Mouse (Mus musculus) naive thymus-derived CD4-positive, alpha-beta T cell, adult 2 months (primary cell): ENCODE data around the gene Gm13290.
"Not testable (repeated sequence)": the region's sequence is repeated elsewhere in the genome, so short reads cannot be mapped to it uniquely, and the experiment has no call there.

ENCODE experiments used
- DNase-seq: peaks from one replicate; pipeline ENCODE4 v3.0.0-alpha.2; 2011; ENCODE audit warnings: low read depth

Gene Gm13290

GRCm38 (mm10) chr4:88773534-88773933 is at the start of gene Gm13290:
Gene Gm13290, plus strand, starts transcription at chr4:88773834.
- not testable (repeated sequence) for DNase-seq

- DNase-seq: no peak
Measured at GRCm38 (mm10) chr4:88726727-88727126, 46.9 kb upstream of the Gm13290 start.

DNA sequence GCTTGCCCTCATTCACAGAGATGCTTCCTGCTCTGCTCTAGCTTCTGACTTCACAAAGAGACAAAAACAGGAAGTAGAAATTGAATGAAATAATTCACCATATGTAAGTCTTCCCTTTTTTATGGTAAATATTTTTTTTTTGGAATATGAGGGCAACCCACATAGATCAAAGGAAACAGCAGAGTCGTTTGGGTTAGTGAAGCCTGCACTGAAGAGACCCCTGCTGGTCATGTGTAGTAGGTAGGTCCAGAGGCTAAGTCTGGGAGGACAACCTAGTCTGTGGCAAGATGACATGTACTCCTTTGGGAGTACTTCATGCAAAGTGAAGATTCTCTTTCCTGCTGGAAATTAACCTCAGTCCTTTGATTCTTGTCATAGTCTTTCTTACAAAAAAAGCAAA is 46.3 kb upstream of the Gm13290 start:
- DNase-seq: peak; percentile 78

DNA sequence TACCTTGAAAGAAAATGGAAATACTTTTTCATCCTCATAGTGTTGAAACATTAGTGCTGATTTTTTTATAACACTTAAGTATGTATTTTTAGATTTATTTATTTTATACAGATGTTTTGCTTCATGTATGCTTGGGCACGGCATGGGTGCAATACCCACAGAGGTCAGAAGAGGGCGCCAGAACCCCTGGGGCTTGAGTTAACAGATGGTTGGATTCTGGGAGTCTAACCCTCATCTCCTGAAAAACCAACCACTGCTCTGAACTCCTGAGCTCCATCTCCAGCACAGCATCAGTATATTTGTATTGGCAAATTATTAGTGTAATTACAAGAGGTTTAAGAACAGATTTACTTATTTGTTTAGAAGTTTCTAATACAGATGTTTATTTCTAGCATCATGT is 35.2 kb upstream of the Gm13290 start:
- DNase-seq: peak; percentile 90

GRCm38 (mm10) chr4:88739036-88739435 is 34.6 kb upstream of the Gm13290 start:
- DNase-seq: no peak

GRCm38 (mm10) chr4:88741426-88741825 is 32.2 kb upstream of the Gm13290 start:
- DNase-seq: no peak

DNA sequence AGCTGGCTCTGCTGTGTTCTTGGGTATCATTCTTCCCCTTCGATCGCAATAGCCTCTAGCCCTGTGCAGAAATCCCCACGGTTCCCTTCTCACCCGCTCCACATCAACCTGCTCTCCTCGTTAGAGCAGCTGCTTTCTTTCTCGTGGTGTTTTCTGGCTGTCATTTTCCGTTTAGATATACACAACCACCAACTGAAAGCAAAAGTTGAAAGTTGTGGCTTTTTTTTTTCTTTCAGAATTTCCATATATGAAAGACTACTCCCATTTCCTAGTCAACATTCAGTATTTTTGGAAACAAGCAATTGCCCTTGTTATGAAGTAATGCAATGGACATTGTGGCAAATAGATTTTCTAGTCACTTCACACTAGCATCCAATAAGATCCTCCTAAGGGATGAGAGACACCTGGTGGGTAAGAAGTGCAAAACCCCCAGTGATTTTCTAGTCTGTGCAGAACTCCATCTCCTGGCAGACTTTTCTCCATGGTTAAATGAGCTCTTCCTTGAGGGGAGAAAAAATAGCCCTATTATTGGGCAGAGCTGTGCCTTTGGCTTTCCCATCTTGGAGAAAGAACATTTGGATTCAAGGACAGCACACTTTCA is 30.8 kb upstream of the Gm13290 start:
- DNase-seq: no peak

- peak; percentile 41 for DNase-seq
Measured at GRCm38 (mm10) chr4:88744207-88744606, 29.4 kb upstream of the Gm13290 start.

DNA sequence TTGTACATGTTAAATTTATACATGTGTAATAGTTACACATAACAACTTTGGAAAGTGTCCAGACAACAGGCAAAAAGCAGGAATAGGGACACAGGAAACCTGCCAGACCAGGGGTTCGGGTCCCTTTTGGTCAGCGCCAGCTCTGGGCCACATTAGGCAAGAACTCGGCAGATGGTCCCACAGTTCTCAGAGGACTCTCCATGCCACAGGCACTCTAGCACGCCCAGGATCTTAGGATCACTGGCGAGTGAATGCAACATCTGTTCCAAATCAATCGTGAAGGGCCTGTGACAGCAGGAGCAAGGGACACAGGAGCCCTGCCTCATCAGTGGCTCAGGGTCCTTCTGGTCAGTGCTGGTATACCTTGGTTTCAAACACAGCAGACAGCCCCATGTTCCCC is 23.7 kb upstream of the Gm13290 start:
- no peak for DNase-seq

- DNase-seq: not testable (repeated sequence)
Measured at GRCm38 (mm10) chr4:88754818-88755340, 18.8 kb upstream of the Gm13290 start, which contains the start of gene Gm13271. Gene Gm13271, plus strand, starts transcription at chr4:88754868.

- peak; percentile 80 for DNase-seq
Measured at GRCm38 (mm10) chr4:88756581-88757513, 16.8 kb upstream of the Gm13290 start.

- DNase-seq: peak; percentile 93
Measured at GRCm38 (mm10) chr4:88757628-88758031, 16.0 kb upstream of the Gm13290 start.

- DNase-seq: not testable (repeated sequence)
Measured at GRCm38 (mm10) chr4:88758751-88759150, 14.9 kb upstream of the Gm13290 start.

DNA sequence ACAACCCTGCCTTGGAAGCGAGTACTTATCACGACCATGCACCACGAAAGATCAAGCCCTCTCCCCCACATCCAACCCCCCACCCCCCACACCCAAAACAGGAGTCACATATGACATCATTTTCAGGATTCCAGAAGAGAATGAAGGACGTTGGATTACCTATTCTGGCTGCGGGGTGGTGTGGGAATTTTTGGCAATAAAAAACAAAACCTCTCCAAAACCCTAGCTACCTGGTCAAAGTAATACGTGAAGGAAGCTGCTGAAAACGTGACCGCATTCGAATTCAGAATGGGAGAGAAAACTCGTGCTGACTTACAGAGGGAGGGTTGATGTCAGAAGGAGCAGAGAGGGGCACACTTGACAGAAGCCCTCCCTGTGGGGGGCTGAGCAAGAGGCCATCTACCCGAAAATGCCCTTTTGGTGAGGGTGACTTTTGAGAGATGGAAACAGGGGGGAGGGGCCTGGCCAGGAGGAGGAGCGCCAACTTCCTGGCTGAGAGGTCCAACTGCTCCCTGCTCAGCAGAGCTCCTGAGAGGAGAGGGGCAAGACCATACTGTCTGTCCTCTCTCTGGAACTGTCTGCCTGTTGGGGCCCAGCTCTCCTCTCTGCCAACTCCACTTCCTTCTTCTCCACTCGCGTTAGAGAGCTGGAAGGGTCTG is 13.9 kb upstream of the Gm13290 start, which contains the start of gene Gm13283:
Gm13283 (plus strand) TSS at position 510 of the 659 bp plus-strand sequence.
- not testable (repeated sequence) for DNase-seq

DNA sequence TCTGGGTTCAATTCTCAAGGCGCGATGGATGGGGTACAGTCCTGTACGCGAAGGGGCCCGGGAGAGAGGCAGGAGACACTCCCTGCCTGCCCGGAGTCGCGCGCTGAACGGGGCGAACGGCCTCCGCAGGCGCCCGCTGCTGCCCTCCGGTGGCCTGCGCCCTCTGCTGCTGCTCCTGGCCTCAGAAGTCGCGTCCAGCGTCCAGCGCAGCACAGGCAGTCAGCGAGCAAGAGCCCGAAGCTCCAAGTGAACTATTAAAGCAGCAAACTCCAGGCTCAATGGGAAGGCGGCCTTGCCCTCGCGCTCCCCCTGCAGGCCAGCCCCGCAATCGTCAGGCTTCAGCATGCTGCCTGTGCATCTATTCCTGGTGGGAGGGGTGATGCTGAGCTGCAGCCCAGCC is 13.2 kb upstream of the Gm13290 start:
- DNase-seq: peak; percentile 82

DNA sequence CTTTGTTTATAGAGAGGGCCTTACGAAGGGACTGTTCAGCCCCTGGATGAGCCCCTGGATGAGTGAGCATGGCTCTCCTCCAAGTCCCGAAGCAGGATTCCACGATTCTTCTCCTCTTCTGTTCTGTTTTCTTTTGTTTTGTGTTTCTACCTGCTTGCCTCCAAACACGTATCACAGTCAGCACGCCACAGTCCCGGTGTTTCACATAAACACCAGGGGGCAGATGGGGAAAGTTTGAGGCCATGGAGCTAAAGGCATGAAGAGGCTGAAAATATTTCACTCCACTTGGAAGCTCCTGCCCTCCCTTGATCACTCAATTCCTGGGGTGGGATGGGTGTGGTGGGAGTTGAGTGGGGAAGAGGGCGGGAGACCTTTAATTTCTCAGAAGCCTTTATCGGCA is 11.9 kb upstream of the Gm13290 start:
- not testable (repeated sequence) for DNase-seq

GRCm38 (mm10) chr4:88762341-88762740 is 11.3 kb upstream of the Gm13290 start:
- not testable (repeated sequence) for DNase-seq

DNA sequence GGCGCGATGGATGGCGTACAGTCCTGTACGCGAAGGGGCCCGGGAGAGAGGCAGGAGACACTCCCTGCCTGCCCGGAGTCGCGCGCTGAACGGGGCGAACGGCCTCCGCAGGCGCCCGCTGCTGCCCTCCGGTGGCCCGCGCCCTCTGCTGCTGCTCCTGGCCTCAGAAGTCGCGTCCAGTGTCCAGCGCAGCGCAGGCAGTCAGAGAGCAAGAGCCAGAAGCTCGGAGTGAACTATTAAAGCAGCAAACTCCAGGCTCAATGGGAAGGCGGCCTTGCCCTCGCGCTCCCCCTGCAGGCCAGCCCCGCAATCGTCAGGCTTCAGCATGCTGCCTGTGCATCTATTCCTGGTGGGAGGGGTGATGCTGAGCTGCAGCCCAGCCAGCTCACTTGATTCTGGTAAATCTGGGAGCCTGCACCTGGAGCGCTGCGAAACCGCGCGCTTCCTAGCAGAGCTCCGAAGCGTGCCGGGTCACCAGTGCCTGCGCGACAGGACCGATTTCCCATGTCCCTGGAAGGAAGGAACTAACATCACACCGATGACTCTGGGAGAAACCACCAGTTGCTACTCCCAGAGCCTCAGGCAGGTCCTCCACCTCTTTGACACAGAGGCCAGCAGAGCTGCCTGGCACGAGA is 10.1 kb upstream of the Gm13290 start:
- peak; percentile 78 for DNase-seq

DNA sequence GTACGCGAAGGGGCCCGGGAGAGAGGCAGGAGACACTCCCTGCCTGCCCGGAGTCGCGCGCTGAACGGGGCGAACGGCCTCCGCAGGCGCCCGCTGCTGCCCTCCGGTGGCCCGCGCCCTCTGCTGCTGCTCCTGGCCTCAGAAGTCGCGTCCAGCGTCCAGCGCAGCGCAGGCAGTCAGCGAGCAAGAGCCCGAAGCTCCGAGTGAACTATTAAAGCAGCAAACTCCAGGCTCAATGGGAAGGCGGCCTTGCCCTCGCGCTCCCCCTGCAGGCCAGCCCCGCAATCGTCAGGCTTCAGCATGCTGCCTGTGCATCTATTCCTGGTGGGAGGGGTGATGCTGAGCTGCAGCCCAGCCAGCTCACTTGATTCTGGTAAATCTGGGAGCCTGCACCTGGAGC is 3.0 kb downstream of the Gm13290 start, which contains the start of gene Gm13289:
Gm13289 (plus strand) TSS at position 301 of the 400 bp plus-strand sequence.
- DNase-seq: not testable (repeated sequence)

GRCm38 (mm10) chr4:88779550-88779949 is 5.9 kb downstream of the Gm13290 start, which contains the start of gene Gm13272:
Gene Gm13272, plus strand, starts transcription at chr4:88779850.
- DNase-seq: not testable (repeated sequence)

DNA sequence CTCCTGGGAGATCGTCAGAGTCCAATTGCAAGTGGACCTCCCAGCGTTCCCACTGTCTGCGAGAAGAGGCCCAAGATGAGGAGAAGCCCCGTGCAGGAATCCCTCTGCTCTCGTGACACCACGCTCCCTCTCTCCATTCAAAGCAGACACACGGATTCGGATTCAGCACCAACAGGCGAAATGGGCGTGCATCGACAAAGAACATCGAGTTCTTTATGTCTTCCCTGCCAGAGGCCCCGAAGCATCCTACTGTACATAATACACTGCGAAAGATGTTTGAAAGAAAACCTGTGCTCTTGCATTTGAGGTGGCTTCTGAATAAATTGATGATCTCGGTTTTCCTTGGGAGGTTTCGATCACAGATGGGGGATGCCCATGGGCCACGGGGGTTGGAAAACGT is 6.7 kb downstream of the Gm13290 start:
- not testable (repeated sequence) for DNase-seq
